Mouse (Mus musculus): Measurements from ENCODE around the gene Lgr5.
A peak's percentile ranks its signal among the peaks of the same experiment; 100 is the strongest.

The Lgr5 gene

DNA sequence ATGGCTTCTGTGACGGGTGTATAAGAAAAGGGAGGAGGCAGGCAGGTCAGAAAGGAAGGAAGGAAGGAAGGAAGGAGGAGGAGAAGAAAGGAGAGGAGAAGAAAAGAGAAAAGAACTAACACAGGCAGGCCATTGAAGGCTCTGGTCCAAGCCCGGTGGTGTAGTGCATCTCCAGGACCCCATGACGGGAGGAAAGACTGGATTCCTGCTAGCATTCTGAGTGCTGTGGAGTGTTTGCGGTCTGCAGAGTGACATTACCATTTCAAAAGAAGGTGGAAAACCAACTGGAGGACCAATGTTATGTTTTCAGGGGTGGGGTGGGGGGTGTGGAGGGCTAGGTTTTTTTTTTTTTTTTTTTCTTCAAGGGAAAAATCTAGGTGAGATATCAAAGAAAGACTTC is 165.6 kb downstream of the Lgr5 start:
- no peak for DNase-seq (ENCODE audit: low spot score)

DNA sequence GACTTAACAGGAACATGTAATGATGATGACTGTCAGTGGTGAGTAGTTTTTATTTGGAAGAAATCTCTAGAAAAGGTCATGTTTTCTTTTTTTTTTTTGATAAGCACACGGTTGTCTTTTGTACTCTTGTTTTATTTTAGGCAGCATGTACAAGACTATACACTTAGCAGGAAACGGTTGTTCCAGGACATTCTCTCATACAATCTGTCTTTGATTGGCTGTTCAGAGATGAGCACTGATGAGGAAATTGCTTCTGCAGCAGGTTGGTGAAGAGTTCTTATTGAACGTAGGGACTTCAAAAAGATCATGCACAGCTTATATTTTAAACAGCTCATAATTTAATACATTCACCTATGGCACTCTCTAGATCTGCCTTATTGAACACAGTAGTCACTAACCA is 173.5 kb downstream of the Lgr5 start:
- no peak for DNase-seq (ENCODE audit: low spot score)

DNA sequence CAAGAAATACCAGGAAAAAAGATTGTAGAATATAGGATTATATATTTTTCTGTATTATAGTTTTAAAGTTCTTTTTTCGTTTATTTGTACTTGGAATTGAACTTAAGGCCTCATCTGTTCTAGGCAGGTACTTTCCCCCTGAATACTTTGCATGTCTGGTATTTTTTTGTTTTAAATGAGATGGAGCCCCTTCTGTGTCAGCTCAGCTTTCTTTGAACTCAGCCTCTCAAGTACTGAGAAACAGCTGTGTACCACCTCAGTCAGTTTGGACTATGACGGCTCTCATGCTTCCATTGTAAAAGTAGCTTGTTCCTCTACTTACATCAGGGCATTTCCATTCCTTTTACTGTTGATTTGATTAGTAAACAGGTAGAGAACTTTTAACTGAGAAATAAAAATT is 174.1 kb downstream of the Lgr5 start:
- DNase-seq (ENCODE audit: low spot score) = no peak

DNA sequence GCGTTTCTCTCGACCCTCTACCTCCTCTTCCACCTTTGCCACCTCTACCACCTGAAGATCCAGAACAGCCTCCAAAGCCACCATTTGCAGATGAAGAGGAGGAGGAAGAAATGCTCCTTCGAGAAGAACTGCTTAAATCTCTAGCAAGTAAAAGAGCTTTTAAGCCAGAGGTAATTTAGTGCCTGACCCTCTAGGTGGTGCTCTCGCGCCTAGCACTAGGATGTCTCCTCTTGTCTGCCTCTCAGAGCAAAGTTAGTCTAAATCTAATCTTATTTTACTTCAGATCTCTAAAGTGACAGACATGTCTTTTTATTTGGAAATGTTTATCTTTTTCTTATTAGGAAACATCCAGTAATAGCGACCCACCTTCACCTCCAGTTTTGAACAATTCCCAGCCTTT is 181.2 kb downstream of the Lgr5 start:
- DNase-seq (ENCODE audit: low spot score) = peak; percentile 85

All from retina, embryonic 14.5 days (tissue).